Mouse (Mus musculus): ENCODE measurements around the gene Stk24.

Stk24 gene

DNA sequence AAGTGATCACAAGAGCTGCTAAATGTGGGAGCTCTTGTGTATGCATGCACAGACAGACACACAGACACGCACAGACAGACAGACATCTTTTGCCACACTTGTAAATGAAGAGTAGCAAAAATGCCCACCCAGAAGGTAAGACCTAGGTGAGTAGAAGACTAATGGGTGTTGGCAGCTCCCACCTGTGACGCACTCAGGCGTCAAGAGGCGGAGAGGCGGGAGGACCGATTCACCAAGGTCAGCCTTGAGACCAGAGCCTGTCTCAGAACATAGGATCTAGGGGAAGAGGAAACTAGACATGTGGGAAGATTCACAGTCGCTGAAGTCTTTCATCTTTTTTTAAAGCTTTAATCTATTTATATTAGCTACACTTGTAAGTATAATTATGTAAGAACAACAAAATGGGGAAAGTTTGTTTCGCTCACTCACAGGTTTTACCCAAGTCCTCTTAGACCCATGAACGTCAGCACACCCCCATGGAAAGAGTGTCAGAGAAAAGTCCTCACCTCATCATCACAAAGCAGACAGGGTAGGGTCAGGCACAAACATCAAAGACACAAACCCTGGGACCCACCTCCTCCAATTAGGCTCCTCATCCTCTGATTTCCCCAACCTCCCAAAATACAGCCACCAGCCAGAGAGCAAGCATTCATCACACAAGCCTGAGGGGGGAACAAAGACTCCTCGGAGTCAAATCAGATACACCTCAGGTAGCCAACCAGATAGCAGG lies 26.0 kb downstream of the Stk24 start:
- ATAC-seq (ENCODE audit: insufficient number of reproducible peaks, low FRiP score, low TSS enrichment): no peak

DNA sequence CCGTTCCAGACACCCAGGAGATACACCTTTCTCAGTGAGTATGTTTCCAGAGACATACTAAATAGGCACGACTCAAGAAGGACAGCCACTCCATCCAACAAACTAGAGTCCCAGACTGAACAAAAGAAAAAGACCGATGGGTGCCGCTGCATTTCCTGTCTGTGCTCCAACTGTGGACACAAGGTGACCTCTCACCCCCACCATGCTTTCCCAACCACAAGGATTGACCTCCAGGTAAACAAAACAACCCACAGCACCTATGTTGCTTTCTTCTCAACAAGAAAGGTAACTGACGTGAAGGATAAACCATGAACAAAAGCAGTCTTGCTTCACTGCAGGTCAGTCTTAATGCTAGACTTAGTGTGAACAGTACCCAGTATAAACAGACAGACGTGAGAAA lies 27.1 kb downstream of the Stk24 start:
- no peak for ATAC-seq (ENCODE audit: insufficient number of reproducible peaks, low FRiP score, low TSS enrichment)

DNA sequence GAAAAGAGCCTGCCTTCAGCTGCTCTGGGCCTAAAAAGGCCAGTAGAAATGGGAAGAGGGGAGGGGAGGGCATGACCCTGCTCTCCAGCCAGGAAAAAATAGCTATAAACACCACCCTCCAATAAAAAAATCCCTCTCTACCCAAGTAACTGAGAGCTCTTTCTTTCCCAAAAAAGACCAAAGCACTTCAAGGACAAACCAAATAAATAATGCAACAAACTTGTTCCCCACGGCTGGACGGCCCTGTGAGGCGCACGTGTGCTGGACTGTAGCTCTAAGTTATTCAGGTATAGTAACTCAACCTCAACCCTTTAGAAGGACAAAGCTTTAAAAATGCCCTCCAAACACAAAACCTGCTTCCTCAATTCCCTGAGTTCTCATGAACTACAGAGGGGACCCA lies 28.1 kb downstream of the Stk24 start:
- ATAC-seq (ENCODE audit: insufficient number of reproducible peaks, low FRiP score, low TSS enrichment): no peak

DNA sequence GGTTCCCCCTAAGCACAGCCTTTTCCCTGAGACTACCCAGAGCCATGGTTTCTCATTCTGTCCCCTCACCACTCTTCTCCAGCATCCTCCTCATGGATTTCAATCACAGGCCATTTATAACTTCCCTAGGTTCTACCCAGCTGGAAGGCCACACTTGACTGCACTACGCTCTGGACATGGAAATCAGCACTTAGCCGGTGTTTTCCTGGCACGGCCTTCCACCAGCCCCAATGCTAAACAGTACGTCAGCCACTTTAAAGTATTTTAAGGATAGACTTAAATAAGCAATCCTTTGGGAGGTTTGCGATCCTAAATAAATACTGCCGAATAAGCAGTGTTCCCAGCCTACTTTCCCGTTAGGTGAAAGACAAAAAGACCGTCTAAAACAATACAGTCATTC lies 29.8 kb downstream of the Stk24 start:
- ATAC-seq (ENCODE audit: insufficient number of reproducible peaks, low FRiP score, low TSS enrichment): no peak

DNA sequence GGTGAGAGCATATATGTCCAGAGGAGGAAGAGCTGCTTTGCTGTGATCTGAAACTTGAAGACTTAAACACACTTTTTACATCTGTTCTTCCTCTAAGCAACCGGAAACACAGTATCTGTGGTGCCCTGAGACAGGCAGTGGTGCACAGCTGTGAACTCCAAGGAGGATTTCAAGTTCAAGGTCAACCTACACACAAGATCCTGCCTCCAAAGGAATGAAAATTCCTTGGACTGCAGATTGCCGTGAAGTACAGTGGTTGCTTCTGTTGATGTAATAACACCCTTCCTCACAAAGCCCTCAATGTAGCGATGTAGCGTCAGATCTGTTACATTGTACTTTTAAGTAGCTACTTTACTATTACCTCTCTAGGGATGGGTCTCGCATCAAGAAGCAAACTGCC lies 30.5 kb downstream of the Stk24 start:
- ATAC-seq (ENCODE audit: insufficient number of reproducible peaks, low FRiP score, low TSS enrichment): no peak

DNA sequence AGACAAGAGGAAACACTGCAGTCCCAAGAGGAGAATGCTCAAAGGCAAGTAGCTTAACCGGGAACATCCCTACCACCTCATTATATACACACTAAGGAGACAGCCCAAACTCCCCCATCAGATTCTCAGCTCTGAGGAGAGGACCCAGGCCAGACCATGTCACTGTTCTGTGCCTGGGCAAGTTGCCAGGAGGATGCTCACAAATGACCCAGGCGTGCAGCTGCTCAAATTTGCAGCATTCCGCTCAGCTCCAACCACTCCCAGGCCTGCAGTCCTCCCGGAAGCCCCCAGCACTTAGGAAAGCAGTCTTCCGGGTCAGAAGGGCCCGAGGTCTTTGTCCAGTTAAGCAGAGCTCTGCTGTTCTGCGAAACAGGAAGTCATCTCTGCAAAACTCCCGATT lies 31.6 kb downstream of the Stk24 start:
- no peak for ATAC-seq (ENCODE audit: insufficient number of reproducible peaks, low FRiP score, low TSS enrichment)

DNA sequence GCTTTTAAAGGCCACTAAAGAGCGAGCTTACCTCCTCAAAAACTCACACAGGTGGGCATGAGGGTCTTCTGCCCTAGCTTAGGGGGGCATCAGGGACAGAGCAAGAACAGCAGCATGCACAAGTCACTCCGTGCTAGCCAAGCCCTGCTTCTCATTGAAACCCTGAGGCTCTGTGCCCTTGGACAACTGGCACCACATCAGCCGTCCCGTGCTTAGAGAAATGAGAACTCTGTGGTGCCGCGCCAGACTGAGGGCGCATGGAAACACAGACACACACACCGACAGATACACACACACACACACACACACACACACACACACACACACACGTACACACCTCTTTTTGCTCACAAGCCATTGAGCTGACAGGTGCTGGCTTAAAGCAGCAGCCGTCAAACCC lies 32.7 kb downstream of the Stk24 start:
- ATAC-seq (ENCODE audit: insufficient number of reproducible peaks, low FRiP score, low TSS enrichment): no peak

DNA sequence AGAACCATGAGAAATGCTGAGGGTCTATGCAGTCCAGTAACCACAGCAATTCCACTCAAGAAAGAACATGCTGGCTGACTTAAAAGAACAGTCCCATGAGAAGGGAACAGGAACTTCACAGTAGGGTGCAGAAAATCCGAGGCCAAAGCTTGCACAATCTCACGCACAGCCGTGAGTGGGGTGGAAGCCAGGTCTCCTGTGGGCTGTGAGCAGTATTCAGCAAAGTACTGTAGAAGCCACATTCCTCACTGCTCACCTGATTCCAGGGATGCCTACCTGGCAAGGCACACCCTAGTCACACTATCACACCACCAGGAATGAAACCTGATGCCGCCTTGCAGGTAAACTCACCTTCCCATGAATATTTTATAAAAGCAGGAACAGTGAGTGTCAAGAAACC lies 33.2 kb downstream of the Stk24 start:
- no peak for ATAC-seq (ENCODE audit: insufficient number of reproducible peaks, low FRiP score, low TSS enrichment)

DNA sequence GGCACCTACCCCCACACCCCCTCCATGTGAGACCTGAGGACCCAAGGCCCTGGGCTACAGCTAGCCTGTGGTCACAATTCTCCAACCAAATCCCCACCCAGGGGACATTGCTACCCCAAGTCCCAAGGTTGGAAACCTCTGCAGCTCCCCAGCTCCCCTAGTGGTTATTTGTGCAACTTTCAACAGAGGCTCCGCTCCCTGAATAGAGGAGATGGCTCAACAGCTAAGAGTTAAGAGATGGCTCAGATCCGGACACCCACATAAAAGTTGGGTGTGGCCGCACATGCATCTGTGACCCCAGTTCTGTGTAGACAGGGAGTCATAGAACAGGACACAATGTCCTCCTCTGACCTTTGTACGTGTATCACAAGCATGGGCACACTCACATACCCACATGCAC lies 33.8 kb downstream of the Stk24 start:
- ATAC-seq (ENCODE audit: insufficient number of reproducible peaks, low FRiP score, low TSS enrichment): no peak; the same call in 1 of the 2 replicates

DNA sequence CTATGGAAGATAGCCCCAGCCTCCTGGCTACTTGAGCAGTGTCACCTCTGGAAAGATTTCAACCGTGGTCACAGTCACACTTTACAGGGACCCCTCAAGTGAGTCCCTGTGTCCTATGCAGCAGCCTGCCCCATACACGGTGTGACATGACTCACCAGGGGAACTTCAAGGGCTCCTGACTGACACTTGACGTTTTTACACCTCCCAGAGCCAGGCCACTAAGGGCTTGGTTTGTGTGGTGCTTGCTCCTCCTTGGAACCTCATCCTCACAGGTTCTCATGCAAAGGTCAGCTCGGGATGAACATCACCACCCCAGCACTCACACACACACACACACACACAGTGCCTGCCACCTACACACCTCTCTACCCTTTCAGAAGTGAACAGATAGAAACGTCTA lies 34.9 kb downstream of the Stk24 start:
- ATAC-seq (ENCODE audit: insufficient number of reproducible peaks, low FRiP score, low TSS enrichment): no peak

DNA sequence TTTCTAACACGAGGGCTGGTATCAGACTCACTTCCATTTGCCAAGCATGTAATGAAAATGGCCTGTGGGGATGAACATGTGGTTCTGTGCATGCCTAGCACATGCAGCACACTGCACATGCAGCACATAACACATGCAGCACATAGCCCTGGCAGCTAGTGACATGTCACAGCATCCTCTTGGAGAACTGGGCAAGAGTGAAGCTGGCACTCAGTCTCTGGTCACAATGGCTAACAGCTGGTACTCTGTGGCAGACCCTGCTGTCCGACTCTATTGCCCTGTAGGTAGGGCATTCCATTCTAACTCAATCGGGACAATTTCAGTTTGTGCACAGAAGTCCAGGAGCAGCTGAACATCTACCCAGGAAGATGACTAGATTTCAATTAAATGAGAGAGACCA lies 36.9 kb downstream of the Stk24 start:
- ATAC-seq (ENCODE audit: insufficient number of reproducible peaks, low FRiP score, low TSS enrichment): no peak

DNA sequence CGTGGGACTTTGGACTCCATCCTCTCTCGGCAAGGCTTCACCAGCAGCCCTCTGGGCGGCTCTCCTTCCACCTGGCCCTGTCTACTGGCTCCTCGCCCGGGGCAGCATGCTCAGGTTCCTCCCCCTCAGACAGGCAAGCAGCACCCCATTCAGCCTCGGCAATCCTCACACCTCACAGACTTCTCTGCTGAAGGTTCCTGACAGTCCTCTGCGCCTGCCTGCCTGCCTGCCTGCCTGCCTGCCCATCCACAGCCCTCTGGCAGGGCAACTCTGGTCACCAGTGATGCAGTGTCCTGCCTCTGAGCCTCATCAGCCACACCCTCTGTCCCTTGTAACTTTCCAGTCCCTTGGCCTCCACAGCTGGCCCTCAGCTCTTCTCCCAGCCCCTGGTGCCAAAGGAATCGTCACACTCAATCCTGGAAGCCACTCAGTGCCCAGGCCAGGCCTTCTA lies 39.8 kb downstream of the Stk24 start:
- peak; percentile 73 for ATAC-seq (ENCODE audit: insufficient number of reproducible peaks, low FRiP score, low TSS enrichment)

DNA sequence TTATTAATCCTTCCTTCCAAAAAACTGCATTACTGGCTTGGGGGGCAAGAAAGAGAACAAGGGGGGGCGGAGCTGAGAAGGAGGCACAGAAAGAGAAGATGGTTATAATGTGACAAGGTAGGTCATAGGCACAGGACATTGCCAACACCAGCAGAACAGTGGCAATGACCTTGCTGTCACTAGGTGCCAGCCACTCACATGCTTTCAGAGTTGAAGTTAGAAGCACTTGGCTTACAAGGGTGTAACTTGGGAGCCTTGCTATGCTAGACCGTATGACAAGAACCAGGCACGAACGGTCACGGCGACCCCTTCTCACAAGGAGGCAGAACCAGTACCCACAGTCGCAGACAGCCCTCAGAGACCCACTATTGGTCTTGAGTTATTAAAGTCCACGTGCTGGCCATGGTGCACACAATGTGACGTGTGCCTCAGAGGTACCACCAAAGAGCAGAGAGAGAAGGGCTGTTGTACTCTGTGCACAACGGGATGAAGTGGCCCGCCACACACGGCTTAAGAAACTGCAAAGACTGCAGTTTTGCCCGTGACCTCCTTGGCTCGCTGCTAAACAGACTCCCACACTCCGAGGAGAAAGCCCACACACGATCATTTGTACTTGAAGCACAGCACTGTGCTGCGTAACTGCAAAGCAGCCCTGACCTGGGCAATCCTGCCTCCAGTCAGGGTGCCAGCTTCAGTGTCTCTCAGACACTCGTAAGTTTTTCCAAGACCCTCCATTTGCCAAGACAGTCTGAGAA lies 40.8 kb downstream of the Stk24 start:
- no peak for ATAC-seq (ENCODE audit: insufficient number of reproducible peaks, low FRiP score, low TSS enrichment)

DNA sequence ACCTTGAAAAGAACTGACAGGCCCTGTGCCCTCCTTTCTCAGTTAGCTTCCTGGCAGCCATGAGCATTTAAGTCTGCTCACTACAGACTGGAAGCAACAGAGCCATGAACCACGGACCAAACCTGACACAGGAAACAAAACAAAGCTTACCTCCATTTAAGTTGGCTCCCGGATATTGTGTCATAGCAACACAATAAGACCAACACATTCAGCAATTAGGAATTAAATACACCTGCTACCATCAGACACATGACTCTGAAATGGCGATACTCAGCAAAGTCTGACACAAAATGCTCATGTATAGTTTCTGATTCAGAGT lies 49.8 kb downstream of the Stk24 start:
- no peak for ATAC-seq (ENCODE audit: insufficient number of reproducible peaks, low FRiP score, low TSS enrichment)

DNA sequence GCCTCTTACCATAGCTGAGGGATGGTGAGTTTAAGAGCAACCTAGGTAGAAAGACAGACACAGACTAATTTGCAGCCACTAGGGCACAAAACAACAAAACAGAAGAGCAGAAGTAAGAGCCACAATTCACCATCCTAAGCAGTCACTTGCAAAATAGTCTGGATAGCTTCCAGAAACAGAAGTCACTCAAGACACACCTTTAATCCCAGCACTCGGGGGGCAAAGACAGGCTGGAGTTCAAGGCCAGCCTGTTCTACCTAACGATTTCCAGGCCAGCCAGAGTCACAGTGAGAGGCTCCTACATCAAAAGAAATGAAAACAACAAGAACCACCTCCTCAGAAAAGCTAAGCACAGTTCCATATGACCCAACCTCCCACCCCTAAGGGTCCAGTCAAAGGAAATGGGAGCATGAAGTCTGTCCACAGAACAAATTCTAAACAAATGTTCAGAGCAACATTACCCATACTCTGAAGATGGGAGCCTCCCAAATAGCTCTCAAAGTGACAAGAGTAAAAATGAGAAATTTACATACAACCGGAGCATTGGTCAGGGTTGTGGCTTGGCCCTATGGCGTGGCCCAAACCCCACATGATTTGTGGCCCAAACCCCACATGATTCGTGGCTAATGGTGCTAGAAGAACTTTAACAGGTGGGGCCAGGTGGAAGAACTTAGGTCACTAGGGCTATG lies 50.3 kb downstream of the Stk24 start:
- no peak for ATAC-seq (ENCODE audit: insufficient number of reproducible peaks, low FRiP score, low TSS enrichment)

DNA sequence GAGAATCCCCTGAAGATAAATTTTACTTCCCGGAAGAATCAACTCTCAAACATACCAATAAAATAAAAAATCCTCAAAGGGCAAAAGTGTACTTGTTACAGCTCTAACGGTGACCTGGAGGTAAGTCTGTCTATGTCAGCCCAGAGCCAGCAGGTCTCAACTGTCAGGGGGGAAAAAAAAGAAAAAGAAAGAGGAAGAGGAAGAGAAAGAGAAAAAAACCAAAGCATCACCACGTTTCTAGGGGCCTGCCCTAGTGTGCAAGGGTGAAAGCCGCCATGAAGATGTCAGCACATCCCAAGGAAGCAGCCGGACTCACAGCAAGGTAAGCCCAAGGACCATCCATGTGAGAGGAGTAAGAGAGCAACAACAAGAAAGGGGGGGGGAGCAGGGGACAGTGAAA lies 50.9 kb downstream of the Stk24 start:
- ATAC-seq (ENCODE audit: insufficient number of reproducible peaks, low FRiP score, low TSS enrichment): no peak

DNA sequence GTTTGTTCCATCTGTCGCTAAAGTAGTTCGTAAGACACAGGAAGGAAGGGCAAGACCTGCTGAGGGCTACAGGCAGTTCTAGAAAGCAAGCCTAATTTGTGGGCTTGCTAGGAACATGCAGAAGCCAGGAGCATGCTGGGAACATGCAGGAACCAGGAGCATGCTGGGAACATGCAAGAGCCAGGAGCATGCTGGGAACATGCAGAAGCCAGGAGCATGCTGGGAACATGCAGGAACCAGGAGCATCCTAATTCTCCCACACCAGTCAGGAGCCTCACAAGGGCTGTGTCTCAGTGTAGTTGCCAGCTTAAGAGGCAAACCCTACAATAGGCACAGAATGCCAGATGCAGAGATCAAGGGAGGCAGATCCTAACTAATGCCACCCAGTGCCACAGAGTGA lies 53.4 kb downstream of the Stk24 start:
- ATAC-seq (ENCODE audit: insufficient number of reproducible peaks, low FRiP score, low TSS enrichment): peak; percentile 69

DNA sequence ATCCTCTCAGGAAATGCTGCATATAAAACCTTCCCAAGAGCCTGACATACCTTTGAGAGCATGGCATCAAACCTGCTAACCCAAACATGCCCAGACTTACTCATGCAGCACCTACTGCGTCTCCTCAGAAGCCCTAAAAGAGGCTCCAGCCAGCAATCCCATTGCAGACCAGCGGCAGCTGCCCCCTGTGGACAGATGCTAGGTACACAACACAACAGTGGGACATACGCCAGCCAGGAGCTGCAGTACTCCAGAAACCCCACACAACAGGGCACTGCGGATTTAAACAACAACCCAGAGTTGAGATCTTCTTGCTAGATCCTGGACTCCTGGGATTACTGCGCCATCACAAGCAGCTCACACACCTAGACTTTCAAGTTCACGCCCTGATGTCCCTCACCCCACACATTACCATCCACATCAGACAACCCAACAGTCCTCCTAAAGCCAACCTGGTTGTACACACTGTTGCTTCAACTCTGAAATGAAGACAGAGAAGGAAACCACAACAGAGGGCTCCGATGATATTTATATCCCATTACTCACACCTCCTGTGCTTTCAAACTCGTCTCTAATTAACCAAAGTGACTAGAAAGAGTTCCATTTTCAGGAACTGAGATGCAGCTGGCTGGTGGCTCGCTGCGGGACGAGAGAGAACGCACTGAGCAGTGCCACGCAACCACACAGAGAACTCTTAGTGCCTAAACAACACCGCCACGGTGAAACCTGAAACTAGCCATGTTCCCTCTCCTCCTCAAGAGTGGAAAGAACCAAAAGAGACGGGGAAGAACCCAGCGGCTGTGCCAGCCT lies 55.1 kb downstream of the Stk24 start:
- no peak for ATAC-seq (ENCODE audit: insufficient number of reproducible peaks, low FRiP score, low TSS enrichment)

DNA sequence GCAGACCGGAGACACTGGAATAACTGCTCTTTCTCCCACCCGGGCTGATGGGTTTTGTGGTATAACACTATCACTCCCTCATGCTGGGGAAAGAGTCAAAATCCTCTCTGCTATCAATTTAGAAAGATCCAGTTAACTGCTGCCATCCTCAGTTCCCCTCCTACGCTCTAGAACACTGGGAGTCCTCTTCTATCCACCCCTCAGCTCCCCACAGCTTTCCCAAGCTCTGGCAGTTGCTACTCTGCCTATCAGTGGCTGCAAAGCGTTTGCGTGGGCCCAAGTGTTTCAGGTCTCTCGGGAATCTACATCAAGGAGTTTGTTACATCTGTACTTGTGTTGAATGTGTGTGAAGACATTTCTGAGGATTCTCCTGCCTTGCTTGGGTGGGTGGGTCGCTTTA lies 57.2 kb downstream of the Stk24 start:
- ATAC-seq (ENCODE audit: insufficient number of reproducible peaks, low FRiP score, low TSS enrichment): no peak

DNA sequence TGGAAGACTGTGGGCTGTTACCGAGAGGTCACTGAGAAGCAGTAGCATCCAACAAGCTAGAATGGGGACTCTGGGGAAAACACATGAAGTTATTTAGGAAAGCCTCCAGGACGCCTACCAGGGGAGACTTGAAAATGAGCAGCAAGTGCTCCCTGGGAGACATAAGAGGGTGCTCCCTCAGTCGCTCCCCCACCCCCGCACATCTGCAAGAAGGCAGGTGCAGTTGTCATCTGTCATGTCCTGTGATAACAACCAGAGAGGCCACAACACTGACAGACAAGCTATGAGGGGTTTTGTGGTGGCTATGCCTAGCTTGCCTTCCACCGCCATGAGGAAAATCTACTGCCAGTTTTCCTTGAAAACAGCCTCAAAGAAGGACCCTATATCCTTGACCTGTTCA lies 57.7 kb downstream of the Stk24 start:
- ATAC-seq (ENCODE audit: insufficient number of reproducible peaks, low FRiP score, low TSS enrichment): no peak

DNA sequence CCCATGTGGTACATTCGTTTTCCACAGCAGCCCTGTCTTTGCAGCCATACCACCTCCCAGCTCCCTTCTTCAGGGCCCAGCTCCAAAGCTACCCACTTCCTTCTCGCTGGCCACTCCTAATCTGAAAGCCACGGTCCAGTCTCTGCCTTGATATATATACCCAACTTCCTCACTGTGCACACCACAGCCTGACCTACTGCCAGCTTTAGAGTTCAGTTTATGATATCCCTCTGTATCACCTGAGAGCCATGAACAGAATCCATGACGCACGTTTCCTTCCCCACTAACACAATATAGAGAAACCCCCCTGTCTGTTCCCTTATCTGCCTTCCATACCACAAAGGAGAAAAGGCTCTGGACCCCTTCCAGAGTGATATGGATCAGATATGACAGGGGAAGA lies 61.4 kb downstream of the Stk24 start:
- no peak for ATAC-seq (ENCODE audit: insufficient number of reproducible peaks, low FRiP score, low TSS enrichment)
